Mouse (Mus musculus) CD4-positive, CD25-positive, alpha-beta regulatory T cell, adult 2 months (primary cell): ENCODE data around the gene Dph2.

Experiments used
- DNase-seq: peaks from one replicate; pipeline ENCODE4 v3.0.0-alpha.2; 2012; ENCODE audit warnings: low read depth, low spot score

Dph2 gene

DNA sequence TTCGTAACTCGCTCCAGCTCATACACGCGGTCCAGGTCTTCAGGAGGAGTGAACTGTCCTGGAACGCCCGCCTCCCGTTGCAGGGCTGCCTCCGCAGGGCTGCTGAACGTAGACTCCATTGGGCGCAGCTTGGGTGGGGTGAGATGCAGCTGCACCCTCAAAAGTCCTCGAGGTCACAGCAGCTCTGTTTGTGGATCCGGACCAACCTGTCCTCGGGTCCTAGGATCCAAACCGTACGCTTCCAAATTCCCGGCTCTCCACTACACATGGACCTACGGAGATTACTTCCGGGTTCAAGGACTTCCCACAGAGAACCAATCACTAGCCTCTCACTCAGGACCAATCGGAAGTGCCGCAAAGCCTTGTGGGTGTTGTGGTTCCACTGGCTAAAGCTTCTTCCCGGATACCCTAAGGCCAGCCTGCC, at the start of gene Dph2:
TSS of gene Dph2 (minus strand) at position 295 of the 424 bp plus-strand sequence.
- peak; percentile 89 for DNase-seq

- no peak for DNase-seq
Observed at GRCm38 (mm10) chr4:117936964-117937363, 45.1 kb upstream of the Dph2 start.

- DNase-seq, result no peak
Observed at GRCm38 (mm10) chr4:117934081-117934480, 42.2 kb upstream of the Dph2 start.

DNA sequence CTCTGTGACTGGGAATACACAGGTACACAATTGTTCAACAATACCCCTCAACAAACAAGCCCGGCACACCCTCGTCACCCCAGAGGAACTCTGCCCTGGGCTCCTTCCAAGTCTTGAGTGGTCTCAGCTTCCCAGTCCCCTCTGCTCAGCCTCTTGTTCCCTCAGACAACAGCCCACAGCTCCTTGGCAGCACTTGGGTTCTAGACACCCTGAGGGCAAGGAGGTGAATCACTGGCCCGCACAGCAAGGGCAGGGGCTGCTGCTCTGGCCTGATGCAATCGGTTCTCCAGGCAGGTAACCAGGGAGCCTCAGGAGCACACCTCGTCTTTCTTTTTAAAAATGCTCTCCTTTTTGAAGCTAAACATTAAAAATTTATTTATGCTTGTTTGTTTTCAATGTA, 41.4 kb upstream of the Dph2 start:
- DNase-seq, result no peak

- DNase-seq, result no peak
Observed at GRCm38 (mm10) chr4:117929391-117929881, 37.6 kb upstream of the Dph2 start, which contains the start of gene Artn. Gene Artn, minus strand, starts transcription at chr4:117929763.

- DNase-seq, result peak; percentile 20
Observed at GRCm38 (mm10) chr4:117928699-117929241, 36.9 kb upstream of the Dph2 start.

DNA sequence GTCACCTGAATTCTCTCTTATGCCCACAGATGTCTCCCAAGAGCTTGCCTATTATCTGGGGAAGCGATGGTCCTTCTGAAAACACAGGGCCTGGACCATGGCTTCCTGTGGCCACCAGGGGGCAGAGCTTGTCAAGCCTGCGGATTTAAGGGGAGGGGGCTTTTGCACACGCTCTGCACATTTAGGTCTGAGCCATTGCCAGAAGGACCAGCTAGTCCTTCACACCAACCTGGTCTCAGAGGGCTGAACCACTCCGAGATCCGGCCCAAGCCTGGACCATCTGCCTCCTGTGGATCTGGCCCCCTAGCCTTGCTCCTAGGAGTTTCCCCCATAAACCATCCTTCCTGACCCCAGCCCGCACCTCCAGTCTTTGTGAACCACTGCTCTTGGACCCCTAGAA, 36.4 kb upstream of the Dph2 start:
- DNase-seq, result peak; percentile 51

DNA sequence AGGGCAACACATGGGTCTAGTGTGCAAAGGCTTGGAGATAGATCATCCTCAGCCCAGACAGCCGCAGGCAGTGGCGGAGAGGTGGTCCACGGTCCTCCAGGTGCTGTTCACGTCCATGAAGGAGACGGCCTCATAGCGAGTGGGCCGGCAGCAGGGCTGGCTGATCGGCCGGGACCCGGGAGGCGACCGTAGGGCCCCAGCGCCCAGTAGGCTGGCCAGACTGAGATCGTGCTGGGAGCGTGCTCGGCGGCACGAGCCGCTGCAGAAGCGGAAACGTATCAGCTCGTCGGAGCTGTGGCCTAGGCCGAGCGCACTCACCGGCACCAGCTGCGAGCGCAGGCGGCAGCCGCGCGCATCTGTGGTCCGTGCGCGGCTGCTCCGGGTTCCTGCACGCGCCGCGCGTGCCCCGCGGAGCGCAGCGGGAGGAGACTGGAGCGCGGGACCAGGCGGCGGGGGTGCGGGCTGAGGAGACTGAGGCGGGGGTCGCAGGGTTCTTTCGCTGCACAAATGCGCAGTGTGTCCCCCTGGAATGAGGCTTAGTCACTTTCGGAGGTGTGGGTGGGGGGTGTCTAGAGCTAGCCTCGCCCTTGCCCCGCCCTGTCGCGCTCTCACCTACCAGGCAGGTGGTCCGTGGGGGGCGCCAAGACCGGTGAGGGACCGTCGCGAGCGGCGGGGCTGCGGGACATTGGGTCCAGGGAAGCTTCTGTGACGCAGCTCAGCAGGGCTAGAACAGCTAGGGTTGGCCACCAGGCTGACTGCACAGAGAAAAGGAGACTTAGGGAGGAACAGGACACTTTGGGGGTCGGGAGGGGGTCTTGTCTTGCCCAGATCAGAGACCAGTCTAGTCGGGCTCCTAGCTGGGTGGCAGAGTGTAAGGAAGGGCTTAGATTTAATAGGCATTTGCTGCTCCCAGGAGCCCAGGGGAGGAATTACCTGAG, 35.0 kb upstream of the Dph2 start:
- peak; percentile 16 for DNase-seq

GRCm38 (mm10) chr4:117924916-117925315, 33.1 kb upstream of the Dph2 start:
- DNase-seq, result no peak

DNA sequence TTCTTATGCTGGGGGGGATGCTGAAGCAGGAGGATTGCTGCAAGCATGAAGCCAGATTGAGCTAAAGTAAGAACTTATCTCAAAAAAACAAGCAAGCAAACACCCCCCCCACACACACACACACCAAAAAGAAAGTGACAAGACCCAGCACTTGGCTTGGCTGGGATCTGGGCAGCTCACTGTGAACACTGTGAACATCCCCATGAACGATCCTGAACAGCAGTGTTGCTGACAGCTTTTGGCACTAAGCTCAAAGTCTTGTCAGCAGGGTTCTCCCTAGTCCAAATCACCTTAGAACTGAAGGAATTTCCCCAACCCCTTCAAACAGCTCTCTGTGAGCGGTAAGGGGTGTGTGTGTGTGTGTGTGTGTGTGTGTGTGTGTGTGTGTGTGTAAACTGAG, 31.6 kb upstream of the Dph2 start:
- DNase-seq, result no peak

DNA sequence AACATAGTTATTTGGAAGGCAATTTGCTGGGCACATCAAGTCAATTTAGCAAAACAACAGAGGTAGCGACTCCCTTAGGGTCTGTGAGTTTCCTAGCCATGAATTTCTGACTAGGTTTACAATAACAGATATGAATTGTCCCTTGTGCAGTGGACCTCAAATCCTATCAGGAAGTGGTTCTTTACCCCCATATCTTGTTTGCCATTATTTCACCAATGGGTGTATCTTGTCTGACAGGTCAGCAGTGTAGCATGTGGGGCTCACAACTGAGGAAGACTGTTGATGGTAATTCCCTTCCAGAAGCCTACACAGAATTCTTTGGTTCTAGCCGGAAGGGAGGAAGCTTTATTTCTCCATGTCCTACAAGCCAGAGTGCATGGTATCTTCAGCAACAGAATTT, 29.5 kb upstream of the Dph2 start:
- DNase-seq, result no peak

- DNase-seq, result no peak
Observed at GRCm38 (mm10) chr4:117918762-117919161, 26.9 kb upstream of the Dph2 start.

- DNase-seq, result no peak
Observed at GRCm38 (mm10) chr4:117918261-117918660, 26.4 kb upstream of the Dph2 start.

GRCm38 (mm10) chr4:117917847-117918246, 26.0 kb upstream of the Dph2 start:
- no peak for DNase-seq

- DNase-seq, result no peak
Observed at GRCm38 (mm10) chr4:117917402-117917801, 25.6 kb upstream of the Dph2 start.

DNA sequence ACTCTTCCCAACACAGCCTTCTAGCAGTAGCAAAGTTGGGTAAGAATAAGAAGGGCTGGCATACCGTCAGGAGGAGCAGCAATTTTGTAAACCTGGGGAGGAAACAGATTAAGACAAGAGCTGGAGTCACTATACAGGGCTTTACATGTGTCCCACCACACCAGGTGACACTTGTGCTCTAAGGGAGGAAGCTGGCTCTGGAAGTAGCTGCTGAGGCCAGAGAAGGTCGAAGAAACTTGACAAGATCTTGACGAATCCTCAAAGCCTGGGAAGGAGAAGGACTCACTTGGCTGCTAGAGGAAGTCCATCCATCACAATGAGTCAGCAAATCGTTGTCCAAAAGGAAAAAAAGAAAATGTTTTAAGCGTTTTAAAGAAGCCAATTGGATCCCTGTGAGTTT, 24.6 kb upstream of the Dph2 start:
- DNase-seq, result no peak

DNA sequence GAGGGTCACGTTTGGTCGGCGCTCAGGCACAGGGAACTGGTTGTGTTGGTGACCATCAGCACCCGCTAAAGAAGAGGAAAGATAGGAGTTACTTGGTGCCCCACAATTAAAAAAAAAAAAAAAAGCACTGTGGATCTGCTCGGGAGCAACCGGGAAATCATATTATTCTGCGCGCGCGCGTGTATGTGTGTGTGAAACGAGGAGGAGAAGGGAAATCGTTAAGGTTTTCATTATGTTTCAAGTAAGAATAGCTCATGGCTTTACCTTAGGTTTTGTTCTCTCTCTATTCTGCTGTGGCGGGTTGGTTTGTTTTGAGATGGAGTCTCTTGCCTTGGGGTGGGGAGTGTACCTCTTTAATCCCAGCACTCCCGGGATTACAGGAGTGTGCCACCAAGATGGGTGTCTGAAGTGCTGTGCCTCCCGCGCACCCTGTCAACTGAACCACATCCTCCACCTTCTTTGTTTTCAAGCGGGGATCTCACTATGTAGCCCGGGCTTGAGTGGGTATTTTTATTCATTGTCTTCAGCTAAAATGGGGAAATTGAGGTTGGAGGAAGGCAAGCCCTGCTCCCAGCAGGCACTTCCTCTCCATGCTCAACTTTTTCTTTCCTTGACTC, 23.8 kb upstream of the Dph2 start:
- DNase-seq, result peak; percentile 27

DNA sequence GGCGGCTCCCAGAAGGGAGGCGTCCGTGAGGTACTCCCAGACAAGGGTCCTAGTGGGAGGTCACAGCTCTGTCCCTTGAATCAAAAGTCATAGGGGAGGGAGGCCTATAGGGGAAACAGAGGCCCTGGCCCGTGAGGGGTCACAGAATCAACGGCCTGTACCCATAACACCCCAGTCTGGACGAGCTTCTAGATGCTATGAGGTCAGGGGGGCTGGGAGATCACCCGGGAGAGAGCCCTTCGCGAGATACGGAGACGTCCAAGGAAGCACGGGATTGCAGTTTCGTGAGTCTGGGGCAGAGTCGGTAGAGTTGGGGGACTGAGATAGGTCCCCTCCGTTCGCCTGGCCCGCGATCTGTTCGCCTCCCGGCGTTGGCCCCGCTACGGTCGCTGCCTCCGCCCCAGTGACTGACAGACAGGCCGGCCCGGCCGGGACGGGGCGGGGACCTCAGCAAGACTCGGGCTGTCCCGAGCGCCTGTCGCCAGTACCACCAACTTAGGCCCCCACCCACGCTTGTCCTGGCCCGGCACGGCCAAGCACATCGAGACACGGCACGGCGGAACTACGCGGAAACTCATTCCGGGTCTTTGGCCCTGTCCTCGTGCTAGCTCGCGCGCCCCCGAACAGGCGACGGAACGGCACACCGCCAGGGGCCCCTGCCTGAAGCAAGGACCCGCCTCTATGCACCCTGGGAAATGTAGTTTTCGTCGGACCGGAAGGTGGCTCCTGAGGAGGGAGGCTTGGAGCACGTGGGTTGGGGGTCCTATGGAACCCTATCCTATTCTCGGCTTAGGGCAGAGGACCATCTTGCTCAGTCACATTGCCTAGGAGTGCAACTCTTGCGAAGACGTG, 23.0 kb upstream of the Dph2 start, which contains the start of gene Ipo13:
TSS of gene Ipo13 (minus strand) at position 409 of the 852 bp plus-strand sequence.
- peak; percentile 94 for DNase-seq

DNA sequence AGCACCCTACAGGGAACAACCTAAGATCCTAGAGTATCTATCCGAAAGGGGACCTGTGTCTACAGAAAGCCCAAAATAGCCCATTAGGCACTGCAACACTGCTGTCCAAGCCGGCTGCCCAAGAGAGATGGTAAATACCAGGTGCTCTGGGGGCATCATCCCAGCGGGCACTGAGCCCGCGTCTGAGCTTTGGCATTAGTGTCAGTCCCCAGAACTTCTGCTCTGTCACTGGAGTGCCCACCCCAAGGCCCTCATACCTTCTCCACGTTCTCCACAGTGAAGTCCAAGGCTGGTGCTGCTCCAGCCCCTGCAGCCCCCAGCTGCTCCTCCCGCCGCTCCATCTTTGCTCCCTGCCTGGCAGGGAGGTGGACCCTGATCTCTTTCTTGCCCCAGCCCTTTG, 22.2 kb upstream of the Dph2 start:
- no peak for DNase-seq

DNA sequence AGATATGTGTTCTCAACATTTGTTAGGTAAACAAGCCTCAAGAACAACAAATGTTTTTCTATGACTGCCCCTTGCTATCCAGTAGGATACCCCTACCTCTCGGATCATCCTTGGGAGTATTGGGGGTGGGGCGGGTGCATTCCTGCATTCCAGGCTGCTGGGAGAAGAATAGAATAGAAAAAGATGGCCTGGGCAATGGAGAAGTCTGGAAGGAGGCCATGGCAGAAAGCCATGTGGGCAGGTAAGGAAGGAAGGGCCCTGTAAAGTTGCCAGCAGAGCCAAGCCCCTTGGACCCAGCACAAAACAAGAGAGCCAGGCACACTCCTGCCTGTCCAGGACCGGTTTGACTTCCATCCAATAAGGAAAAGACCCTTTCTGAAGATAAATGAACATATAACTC, 21.6 kb upstream of the Dph2 start:
- no peak for DNase-seq

DNA sequence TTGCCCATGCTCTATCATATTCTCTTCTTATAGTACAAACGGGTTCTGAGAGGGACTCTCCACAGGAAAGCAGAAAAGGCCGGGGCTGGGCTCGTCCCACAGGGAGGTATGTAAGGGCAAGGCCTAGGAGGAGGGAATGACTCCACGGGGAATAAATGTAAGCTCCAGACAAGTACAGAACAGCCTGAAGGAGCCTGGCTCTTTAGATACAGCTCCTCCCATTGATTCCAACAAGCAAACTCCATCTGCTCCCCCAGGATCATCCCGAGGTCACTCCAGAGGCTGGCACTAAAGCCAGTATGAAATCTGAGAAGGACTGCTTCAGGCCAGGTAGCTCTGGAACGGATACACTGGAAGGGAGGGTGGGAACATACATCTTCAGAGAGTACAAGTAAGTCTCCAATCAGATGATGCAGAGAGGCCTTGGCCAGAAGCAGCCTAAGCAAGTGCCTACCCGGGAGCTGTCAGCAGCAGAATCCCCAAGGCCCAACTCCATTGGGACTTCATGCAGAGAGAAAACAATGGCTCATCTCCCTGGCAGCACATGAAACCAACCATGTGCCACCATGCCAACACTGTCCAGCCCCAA, 20.9 kb upstream of the Dph2 start:
- DNase-seq, result no peak
